Mouse (Mus musculus): ENCODE measurements around the gene Lrpap1. TPM values are rescaled to one million over a fixed set of nuclear protein-coding genes. Genes with fewer than 3 reads are reported as not detected.
A peak's percentile ranks its signal among the peaks of the same experiment; 100 is the strongest.

Lrpap1 gene
- polyA plus RNA-seq, 1 experiment from 2014 or later = 271 TPM

GRCm38 (mm10) chr5:35129208-35129607 is 23.6 kb upstream of the Lrpap1 start:
- 87% methylated on average over 16 of the region's 16 CpGs for WGBS
- no peak for ATAC-seq (ENCODE audit: low FRiP score, low TSS enrichment)

GRCm38 (mm10) chr5:35120024-35120423 is 14.5 kb upstream of the Lrpap1 start:
- WGBS = 28% methylated on average over 8 of the region's 8 CpGs
- no peak for ATAC-seq (ENCODE audit: low FRiP score, low TSS enrichment)
- Histone ChIP-seq H3K4me2 (replicated peaks; ENCODE audit: low read depth, low read length) (no peak overlapping the region), H3K4me3 (ENCODE audit: low read length) (no peak overlapping the region), H3K36me3 (ENCODE audit: insufficient read depth, low read length) (no peaks in the 10 kb centered on the region), H3K9ac (replicated peaks; ENCODE audit: low read length) (no peak overlapping the region), H3K4me1 (ENCODE audit: insufficient read depth, low read length) (no peaks in the 10 kb centered on the region), H3K27ac (ENCODE audit: low read length) (no peak overlapping the region), H3K27me3 (ENCODE audit: insufficient read depth, low read length) (peaks cover 3% of the 10 kb centered on the region; the same call in 1 of the 2 replicates), H3K9me3 (ENCODE audit: low read length) (no peaks in the 10 kb centered on the region)

More at GRCm38 (mm10) chr5:35129208-35129607, 23.6 kb upstream of the Lrpap1 start:
- no peaks in the 10 kb centered on the region for H3K27me3 ChIP-seq (ENCODE audit: insufficient read depth, low read length)
- no peak overlapping the region for H3K4me2 ChIP-seq (replicated peaks; ENCODE audit: low read depth, low read length)
- H3K27ac ChIP-seq (ENCODE audit: low read length) = no peak overlapping the region
- no peaks in the 10 kb centered on the region for H3K4me1 ChIP-seq (ENCODE audit: insufficient read depth, low read length)
- H3K9ac ChIP-seq (replicated peaks; ENCODE audit: low read length) = no peak overlapping the region
- H3K36me3 ChIP-seq (ENCODE audit: insufficient read depth, low read length) = no peaks in the 10 kb centered on the region
- H3K9me3 ChIP-seq (ENCODE audit: low read length) = no peaks in the 10 kb centered on the region
- H3K4me3 ChIP-seq (ENCODE audit: low read length) = no peak overlapping the region

GRCm38 (mm10) chr5:35118418-35118817 is 12.9 kb upstream of the Lrpap1 start:
- Histone ChIP-seq H3K4me3 (ENCODE audit: low read length) (no peak overlapping the region), H3K27ac (ENCODE audit: low read length) (no peak overlapping the region), H3K4me1 (ENCODE audit: insufficient read depth, low read length) (no peaks in the 10 kb centered on the region), H3K4me2 (replicated peaks; ENCODE audit: low read depth, low read length) (no peak overlapping the region), H3K9me3 (ENCODE audit: low read length) (no peaks in the 10 kb centered on the region), H3K27me3 (ENCODE audit: insufficient read depth, low read length) (peaks cover 3% of the 10 kb centered on the region; the same call in 1 of the 2 replicates), H3K9ac (replicated peaks; ENCODE audit: low read length) (no peak overlapping the region), H3K36me3 (ENCODE audit: insufficient read depth, low read length) (no peaks in the 10 kb centered on the region)
- ATAC-seq (ENCODE audit: low FRiP score, low TSS enrichment) = no peak
- WGBS = 91% methylated on average over 2 of the region's 2 CpGs

- 75% methylated on average over 3 of the region's 3 CpGs for WGBS
- no peaks in the 10 kb centered on the region for H3K36me3 ChIP-seq (ENCODE audit: insufficient read depth, low read length)
- H3K4me2 ChIP-seq (replicated peaks; ENCODE audit: low read depth, low read length) = no peak overlapping the region
- peaks cover 3% of the 10 kb centered on the region; the same call in 1 of the 2 replicates for H3K27me3 ChIP-seq (ENCODE audit: insufficient read depth, low read length)
- no peak overlapping the region for H3K9ac ChIP-seq (replicated peaks; ENCODE audit: low read length)
- H3K4me3 ChIP-seq (ENCODE audit: low read length) = no peak overlapping the region
- no peaks in the 10 kb centered on the region for H3K9me3 ChIP-seq (ENCODE audit: low read length)
- no peak overlapping the region for H3K27ac ChIP-seq (ENCODE audit: low read length)
- no peaks in the 10 kb centered on the region for H3K4me1 ChIP-seq (ENCODE audit: insufficient read depth, low read length)
- no peak for ATAC-seq (ENCODE audit: low FRiP score, low TSS enrichment)
Measured at GRCm38 (mm10) chr5:35117633-35118032, 12.1 kb upstream of the Lrpap1 start.

GRCm38 (mm10) chr5:35116002-35116401 is 10.4 kb upstream of the Lrpap1 start:
- H3K9ac ChIP-seq (replicated peaks; ENCODE audit: low read length) = no peak overlapping the region
- no peak overlapping the region for H3K4me2 ChIP-seq (replicated peaks; ENCODE audit: low read depth, low read length)
- WGBS = 75% methylated on average over 3 of the region's 3 CpGs
- no peaks in the 10 kb centered on the region for H3K4me1 ChIP-seq (ENCODE audit: insufficient read depth, low read length)
- H3K4me3 ChIP-seq (ENCODE audit: low read length) = no peak overlapping the region
- peaks cover 3% of the 10 kb centered on the region; the same call in 1 of the 2 replicates for H3K27me3 ChIP-seq (ENCODE audit: insufficient read depth, low read length)
- ATAC-seq (ENCODE audit: low FRiP score, low TSS enrichment) = no peak
- no peak overlapping the region for H3K27ac ChIP-seq (ENCODE audit: low read length)
- H3K36me3 ChIP-seq (ENCODE audit: insufficient read depth, low read length) = no peaks in the 10 kb centered on the region
- H3K9me3 ChIP-seq (ENCODE audit: low read length) = no peaks in the 10 kb centered on the region

- no peak overlapping the region for H3K27ac ChIP-seq (ENCODE audit: low read length)
- WGBS = 36% methylated on average over 4 of the region's 4 CpGs
Measured at GRCm38 (mm10) chr5:35112444-35112843, 6.9 kb upstream of the Lrpap1 start.

GRCm38 (mm10) chr5:35105922-35106298 is 344 bp upstream of the Lrpap1 start:
- Histone ChIP-seq H3K4me1 (ENCODE audit: insufficient read depth, low read length) (peaks cover 20% of the 10 kb centered on the region), H3K9ac (replicated peaks; ENCODE audit: low read length) (peak overlapping the region; percentile 51), H3K4me3 (ENCODE audit: low read length) (peak overlapping the region; percentile 75), H3K4me2 (replicated peaks; ENCODE audit: low read depth, low read length) (peak overlapping the region; percentile 72), H3K27me3 (ENCODE audit: insufficient read depth, low read length) (no peaks in the 10 kb centered on the region), H3K36me3 (ENCODE audit: insufficient read depth, low read length) (peaks cover 14% of the 10 kb centered on the region), H3K9me3 (ENCODE audit: low read length) (no peaks in the 10 kb centered on the region), H3K27ac (ENCODE audit: low read length) (no peak overlapping the region)
- no peak; the same call in 1 of the 2 replicates for ATAC-seq (ENCODE audit: low FRiP score, low TSS enrichment)
- 7% methylated on average over 11 of the region's 11 CpGs for WGBS

More at GRCm38 (mm10) chr5:35112444-35112843, 6.9 kb upstream of the Lrpap1 start:
- H3K27me3 ChIP-seq (ENCODE audit: insufficient read depth, low read length) = no peaks in the 10 kb centered on the region
- no peak for ATAC-seq (ENCODE audit: low FRiP score, low TSS enrichment)
- H3K4me1 ChIP-seq (ENCODE audit: insufficient read depth, low read length) = no peaks in the 10 kb centered on the region
- no peak overlapping the region for H3K4me2 ChIP-seq (replicated peaks; ENCODE audit: low read depth, low read length)
- no peak overlapping the region for H3K9ac ChIP-seq (replicated peaks; ENCODE audit: low read length)
- no peaks in the 10 kb centered on the region for H3K36me3 ChIP-seq (ENCODE audit: insufficient read depth, low read length)
- H3K4me3 ChIP-seq (ENCODE audit: low read length) = no peak overlapping the region
- no peaks in the 10 kb centered on the region for H3K9me3 ChIP-seq (ENCODE audit: low read length)

- no peaks in the 10 kb centered on the region for H3K27me3 ChIP-seq (ENCODE audit: insufficient read depth, low read length)
- peaks cover 21% of the 10 kb centered on the region for H3K36me3 ChIP-seq (ENCODE audit: insufficient read depth, low read length)
- peak overlapping the region; percentile 72 for H3K4me2 ChIP-seq (replicated peaks; ENCODE audit: low read depth, low read length)
- peak overlapping the region; percentile 54 for H3K27ac ChIP-seq (ENCODE audit: low read length)
- H3K9ac ChIP-seq (replicated peaks; ENCODE audit: low read length) = peak overlapping the region; percentile 77
- peak overlapping the region; percentile 75 for H3K4me3 ChIP-seq (ENCODE audit: low read length)
- ATAC-seq (ENCODE audit: low FRiP score, low TSS enrichment) = peak; percentile 35
- H3K4me1 ChIP-seq (ENCODE audit: insufficient read depth, low read length) = peaks cover 20% of the 10 kb centered on the region
- H3K9me3 ChIP-seq (ENCODE audit: low read length) = no peaks in the 10 kb centered on the region
- 57% methylated on average over 8 of the region's 8 CpGs for WGBS
Measured at GRCm38 (mm10) chr5:35104183-35104959, 1.2 kb downstream of the Lrpap1 start.

- H3K4me1 ChIP-seq (ENCODE audit: insufficient read depth, low read length) = peaks cover 20% of the 10 kb centered on the region
- ATAC-seq (ENCODE audit: low FRiP score, low TSS enrichment) = no peak
- H3K36me3 ChIP-seq (ENCODE audit: insufficient read depth, low read length) = peaks cover 28% of the 10 kb centered on the region
- no peaks in the 10 kb centered on the region for H3K27me3 ChIP-seq (ENCODE audit: insufficient read depth, low read length)
- no peak overlapping the region; the same call in 1 of the 2 replicates for H3K9ac ChIP-seq (replicated peaks; ENCODE audit: low read length)
- no peaks in the 10 kb centered on the region for H3K9me3 ChIP-seq (ENCODE audit: low read length)
- 76% methylated on average over 2 of the region's 2 CpGs for WGBS
- no peak overlapping the region for H3K27ac ChIP-seq (ENCODE audit: low read length)
- peak overlapping the region; percentile 75; the same call in 1 of the 2 replicates for H3K4me3 ChIP-seq (ENCODE audit: low read length)
- peak overlapping the region; percentile 72 for H3K4me2 ChIP-seq (replicated peaks; ENCODE audit: low read depth, low read length)
Measured at GRCm38 (mm10) chr5:35103528-35103927, 2.0 kb downstream of the Lrpap1 start.

- H3K27ac ChIP-seq (ENCODE audit: low read length) = no peak overlapping the region
- no peak for ATAC-seq (ENCODE audit: low FRiP score, low TSS enrichment)
- H3K36me3 ChIP-seq (ENCODE audit: insufficient read depth, low read length) = peaks cover 33% of the 10 kb centered on the region
- 0 out of 2 replicates have a peak overlapping the region, but pooled peaks have one; percentile 75 for H3K4me3 ChIP-seq (ENCODE audit: low read length)
- no peak overlapping the region for H3K9ac ChIP-seq (replicated peaks; ENCODE audit: low read length)
- H3K4me1 ChIP-seq (ENCODE audit: insufficient read depth, low read length) = peaks cover 20% of the 10 kb centered on the region
- WGBS = 59% methylated on average over 8 of the region's 8 CpGs
- H3K9me3 ChIP-seq (ENCODE audit: low read length) = no peaks in the 10 kb centered on the region
- no peaks in the 10 kb centered on the region for H3K27me3 ChIP-seq (ENCODE audit: insufficient read depth, low read length)
- peak overlapping the region; percentile 72 for H3K4me2 ChIP-seq (replicated peaks; ENCODE audit: low read depth, low read length)
Measured at GRCm38 (mm10) chr5:35103086-35103485, 2.5 kb downstream of the Lrpap1 start.

All from kidney, embryonic 16.5 days (tissue).